In the genomic region with DNA sequence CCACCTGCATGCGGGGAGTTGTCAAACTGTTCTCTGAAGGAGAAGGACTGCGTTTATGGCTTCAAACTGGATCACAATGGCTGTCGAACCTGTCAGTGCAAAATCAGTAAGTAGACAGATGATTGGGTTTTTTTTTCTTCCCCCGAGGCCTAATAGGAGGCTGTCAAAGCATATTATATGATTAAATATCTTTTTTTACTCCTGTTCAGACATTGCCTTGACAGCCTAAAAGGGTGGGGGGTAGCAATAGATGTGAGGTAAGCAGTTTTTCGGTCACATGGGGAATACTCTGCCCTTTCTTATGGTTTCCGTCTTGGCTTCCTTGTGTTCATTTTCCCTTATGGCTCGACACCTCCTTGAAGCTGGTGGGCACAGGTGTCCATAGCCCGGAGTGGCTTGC, we compare ENCODE assay signal across 27 mouse cellular contexts.
"Had no signal": no experiment of that assay in that cellular context is flagged by ENCODE, and none has a peak within 500 bp of the region (broad histone marks: within the 10 kb centered on the region; RNA-seq: fewer than 3 reads in every experiment).

No protein-coding gene starts in this region.

- H3K9ac ChIP-seq: heart, embryonic 13.5 days; heart, embryonic 15.5 days; hindbrain, embryonic 12.5 days; hindbrain, embryonic 14.5 days; intestine, embryonic 15.5 days; limb, embryonic 12.5 days; liver, embryonic 13.5 days had no signal

- H3K27me3 ChIP-seq: heart, embryonic 15.5 days; hindbrain, embryonic 12.5 days; intestine, embryonic 15.5 days; limb, embryonic 12.5 days; liver, embryonic 13.5 days had no signal

- H3K9me3 ChIP-seq: heart, embryonic 13.5 days; heart, embryonic 15.5 days; hindbrain, embryonic 10.5 days; hindbrain, embryonic 12.5 days; intestine, embryonic 15.5 days; limb, embryonic 10.5 days; limb, embryonic 12.5 days; liver, embryonic 13.5 days had no signal

- H3K4me2 ChIP-seq: heart, embryonic 11.5 days; heart, embryonic 13.5 days; heart, embryonic 15.5 days; hindbrain, embryonic 12.5 days; hindbrain, embryonic 14.5 days; intestine, embryonic 15.5 days; limb, embryonic 12.5 days; liver, embryonic 11.5 days; liver, embryonic 13.5 days had no signal

- ATAC-seq: hindbrain, embryonic 16.5 days; inflammation-experienced regulatory T-cells, adult 6 months; intestine, embryonic 15.5 days; intestine, postnatal 0 days had no signal

- DNase-seq: gastrocnemius, adult 2 months; gastrocnemius, postnatal 10 days; gastrocnemius, postnatal 25 days; heart, postnatal 4 days; kidney, adult 18-20 months; kidney, adult 8-10 months; kidney, postnatal 10 days; kidney, postnatal 25 days; kidney, postnatal 4 days; liver; liver, embryonic 13.5 days had no signal

- H3K4me3 ChIP-seq: gastrocnemius, adult 2 months; heart, adult 2 months; heart, embryonic 13.5 days; heart, embryonic 15.5 days; hindbrain, embryonic 10.5 days; hindbrain, embryonic 12.5 days; intestine, embryonic 15.5 days; layer of hippocampus, adult 2 months; left cerebral cortex, adult 2 months; limb, embryonic 10.5 days; limb, embryonic 12.5 days; liver, embryonic 13.5 days had no signal

- H3K36me3 ChIP-seq: heart, embryonic 15.5 days; liver, embryonic 13.5 days had no signal

- H3K27ac ChIP-seq: gastrocnemius, adult 2 months; heart, adult 2 months; heart, embryonic 13.5 days; heart, embryonic 15.5 days; hindbrain, embryonic 10.5 days; hindbrain, embryonic 12.5 days; hindbrain, embryonic 14.5 days; intestine, embryonic 15.5 days; layer of hippocampus, adult 2 months; left cerebral cortex, adult 2 months; limb, embryonic 10.5 days; limb, embryonic 12.5 days; liver, embryonic 13.5 days had no signal

- H3K4me1 ChIP-seq: heart, embryonic 13.5 days; heart, embryonic 15.5 days; hindbrain, embryonic 10.5 days; hindbrain, embryonic 12.5 days; intestine, embryonic 15.5 days had no signal
